Mouse (Mus musculus) common myeloid progenitor, adult 5-6 weeks (primary cell): ENCODE measurements around the gene Crygs. TPM values are rescaled to one million over a fixed set of nuclear protein-coding genes. Genes with fewer than 3 reads are reported as not detected.

Source experiments
- ATAC-seq: replicated peaks from 2 replicates; pipeline ENCODE4 v1.8.0; 2016; ENCODE audit warnings: low read depth, mild to moderate bottlenecking, moderate TSS enrichment, inconsistent platforms; ENCODE audit not compliant: poor library complexity, severe bottlenecking
- total RNA-seq: library from RNA; stranded (forward); fragments of 200-1000, 187-1606 nt; gene quantifications from 2 replicates; pipeline ENCODE4 v1.2.3, GENCODE M21; 2017

The Crygs gene
- total RNA-seq = not detected in 2 replicates

GRCm38 (mm10) chr16:22811477-22811876, at the start of gene Crygs:
TSS of gene Crygs (minus strand) at chr16:22811577.
- no peak for ATAC-seq

GRCm38 (mm10) chr16:22857431-22858113, 46.2 kb upstream of the Crygs start, which contains the start of the genes Tbccd1 and Dnajb11:
TSS of gene Tbccd1 (minus strand) at chr16:22857669.
TSS of gene Dnajb11 (plus strand) at chr16:22857845.
- ATAC-seq = peak; percentile 95

- ATAC-seq = 0 out of 2 replicates have a peak, but pooled peaks have one; percentile 13
These were observed 45.4 kb upstream of the Crygs start for GRCm38 (mm10) chr16:22856773-22857172.

GRCm38 (mm10) chr16:22852709-22853108, 41.3 kb upstream of the Crygs start:
- no peak for ATAC-seq

- ATAC-seq = no peak
These were observed 37.0 kb upstream of the Crygs start for GRCm38 (mm10) chr16:22848331-22848730.

GRCm38 (mm10) chr16:22847686-22848085, 36.3 kb upstream of the Crygs start:
- no peak for ATAC-seq

- ATAC-seq = no peak
These were observed 34.1 kb upstream of the Crygs start for GRCm38 (mm10) chr16:22845481-22845880.

GRCm38 (mm10) chr16:22844834-22845233, 33.5 kb upstream of the Crygs start:
- ATAC-seq = peak; percentile 16; the same call in 1 of the 2 replicates

GRCm38 (mm10) chr16:22844061-22844801, 32.9 kb upstream of the Crygs start:
- peak; percentile 91 for ATAC-seq

GRCm38 (mm10) chr16:22842871-22843270, 31.5 kb upstream of the Crygs start:
- ATAC-seq = no peak

- ATAC-seq = no peak
These were observed 27.9 kb upstream of the Crygs start for GRCm38 (mm10) chr16:22839146-22839857.

- ATAC-seq = no peak
These were observed 21.7 kb upstream of the Crygs start for GRCm38 (mm10) chr16:22832932-22833525.

GRCm38 (mm10) chr16:22820731-22821130, 9.4 kb upstream of the Crygs start:
- peak; percentile 62; the same call in 1 of the 2 replicates for ATAC-seq

- peak; percentile 62 for ATAC-seq
These were observed 3.8 kb downstream of the Crygs start for GRCm38 (mm10) chr16:22807468-22808070.

GRCm38 (mm10) chr16:22802786-22803185, 8.6 kb downstream of the Crygs start:
- no peak for ATAC-seq

GRCm38 (mm10) chr16:22800849-22801109, 10.6 kb downstream of the Crygs start:
- no peak for ATAC-seq

GRCm38 (mm10) chr16:22800026-22800848, 11.1 kb downstream of the Crygs start:
- ATAC-seq = no peak

GRCm38 (mm10) chr16:22798520-22798919, 12.9 kb downstream of the Crygs start:
- ATAC-seq = peak; percentile 99

- ATAC-seq = no peak
These were observed 13.9 kb downstream of the Crygs start for GRCm38 (mm10) chr16:22797521-22797920.
